Mouse (Mus musculus): ENCODE measurements around the gene Arhgap32.

- TF ChIP-seq POLR2A (IDR thresholded peaks at IDR 0.05; ENCODE audit: insufficient read depth, low read length): no peak
- no peak for TF ChIP-seq CTCF (IDR thresholded peaks at IDR 0.05; ENCODE audit: low read depth, low read length)
- no peak for TF ChIP-seq EP300 (IDR thresholded peaks at IDR 0.05; ENCODE audit: insufficient read depth, low read depth, low read length)
Measured at GRCm38 (mm10) chr9:32088106-32088776, 27.7 kb upstream of the Arhgap32 start.

All from ES-Bruce4 (cell line).